In genomic region chr2:67756507-67756906, GRCm38 (mm10) we compare ENCODE assay signal across 23 mouse cellular contexts.
DNase-seq lines count a peak whose midpoint lies in the region; ATAC-seq and TF ChIP-seq lines count a peak whose summit lies in the region.
"Had no signal": no experiment of that assay in that cellular context is flagged by ENCODE, and none has a peak within 500 bp of the region (broad histone marks: within the 10 kb centered on the region; RNA-seq: fewer than 3 reads in every experiment).

No protein-coding gene starts in this region.

- no peak for TF ChIP-seq CTCF in hindbrain, postnatal 0 days (IDR thresholded peaks at IDR 0.05; ENCODE audit: low read depth)

- H3K9ac ChIP-seq in forebrain, embryonic 14.5 days (ENCODE audit: low read length), result no peak overlapping the region
- H3K9ac ChIP-seq in forebrain, embryonic 12.5 days, result no peak overlapping the region
- H3K9ac ChIP-seq in hindbrain, postnatal 0 days (replicated peaks; ENCODE audit: low read length), result no peak overlapping the region
- H3K9ac ChIP-seq: embryonic facial prominence, embryonic 12.5 days; hindbrain, embryonic 13.5 days had no signal

- H3K27me3 ChIP-seq in forebrain, embryonic 14.5 days (replicated peaks; ENCODE audit: control insufficient read depth, insufficient read depth, low read length), result no peaks in the 10 kb centered on the region
- no peaks in the 10 kb centered on the region for H3K27me3 ChIP-seq in forebrain, embryonic 12.5 days
- H3K27me3 ChIP-seq in hindbrain, postnatal 0 days (ENCODE audit: insufficient read depth, low read length), result no peaks in the 10 kb centered on the region
- H3K27me3 ChIP-seq in hindbrain, embryonic 10.5 days (ENCODE audit: insufficient read depth, poor library complexity, severe bottlenecking), result no peaks in the 10 kb centered on the region
- H3K27me3 ChIP-seq: CH12.LX; embryonic facial prominence, embryonic 12.5 days; hindbrain, embryonic 13.5 days; Patski had no signal

- H3K4me1 ChIP-seq in forebrain, embryonic 14.5 days (ENCODE audit: control insufficient read depth, insufficient read depth, low read length), result 0 out of 2 replicates have a peak, but pooled peaks cover 3% of the 10 kb centered on the region
- no peaks in the 10 kb centered on the region; the same call in 1 of the 2 replicates for H3K4me1 ChIP-seq in forebrain, embryonic 12.5 days
- no peaks in the 10 kb centered on the region for H3K4me1 ChIP-seq in hindbrain, postnatal 0 days (ENCODE audit: insufficient read depth, low read length)
- no peaks in the 10 kb centered on the region for H3K4me1 ChIP-seq in hindbrain, embryonic 10.5 days (replicated peaks)
- H3K4me1 ChIP-seq: embryonic facial prominence, embryonic 12.5 days; heart, embryonic 10.5 days had no signal

- no peaks in the 10 kb centered on the region for H3K36me3 ChIP-seq in forebrain, embryonic 14.5 days (ENCODE audit: control insufficient read depth, insufficient read depth, low read length)
- H3K36me3 ChIP-seq in forebrain, embryonic 12.5 days (replicated peaks), result no peaks in the 10 kb centered on the region
- H3K36me3 ChIP-seq in hindbrain, postnatal 0 days (ENCODE audit: insufficient read depth, low read length), result no peaks in the 10 kb centered on the region
- H3K36me3 ChIP-seq in hindbrain, embryonic 10.5 days, result no peaks in the 10 kb centered on the region
- H3K36me3 ChIP-seq: embryonic facial prominence, embryonic 12.5 days; heart, embryonic 10.5 days; hindbrain, embryonic 13.5 days had no signal

- 44% methylated on average over 6 of the region's 6 CpGs for WGBS in forebrain, embryonic 14.5 days
- WGBS in forebrain, embryonic 12.5 days, result 49% methylated on average over 6 of the region's 6 CpGs
- WGBS in hindbrain, postnatal 0 days, result 36% methylated on average over 6 of the region's 6 CpGs
- 79% methylated on average over 6 of the region's 6 CpGs for WGBS in hindbrain, embryonic 10.5 days

- no peak overlapping the region for H3K4me3 ChIP-seq in forebrain, embryonic 14.5 days (ENCODE audit: low read depth, low read length)
- H3K4me3 ChIP-seq in forebrain, embryonic 12.5 days (replicated peaks), result no peak overlapping the region
- H3K4me3 ChIP-seq in hindbrain, postnatal 0 days (ENCODE audit: low read length), result no peak overlapping the region
- no peak overlapping the region for H3K4me3 ChIP-seq in hindbrain, embryonic 10.5 days
- H3K4me3 ChIP-seq: embryonic facial prominence, embryonic 12.5 days; heart, embryonic 10.5 days; hindbrain, embryonic 13.5 days had no signal

- H3K4me2 ChIP-seq in forebrain, embryonic 14.5 days (ENCODE audit: low read length), result no peak overlapping the region
- no peak overlapping the region for H3K4me2 ChIP-seq in forebrain, embryonic 12.5 days
- H3K4me2 ChIP-seq in hindbrain, postnatal 0 days (ENCODE audit: low read depth, low read length), result no peak overlapping the region
- H3K4me2 ChIP-seq: embryonic facial prominence, embryonic 12.5 days; hindbrain, embryonic 13.5 days had no signal

- peak; percentile 34 for DNase-seq in forebrain, embryonic 14.5 days (ENCODE audit: low spot score)
- DNase-seq in hindbrain, postnatal 0 days (ENCODE audit: low spot score), result peak; percentile 23
- no peak for DNase-seq in hindbrain, embryonic 10.5 days (ENCODE audit: low spot score)
- peak; percentile 25 to 34 for DNase-seq in right cerebral cortex, postnatal 10 days (ENCODE audit: low spot score in 2 of 2)
- DNase-seq in right cerebral cortex, postnatal 36 days (ENCODE audit: low spot score in 2 of 2), result no peak
- DNase-seq: adrenal gland, postnatal 25 days; cerebellum, adult 11 months; cerebellum, adult 8-10 months; cerebellum, postnatal 14 days; embryo, embryonic 11 days; gastrocnemius, postnatal 10 days; heart, adult 18-20 months; heart, postnatal 10 days; heart, postnatal 4 days had no signal

- no peak for ATAC-seq in forebrain, embryonic 14.5 days
- no peak for ATAC-seq in forebrain, embryonic 12.5 days (ENCODE audit: low FRiP score)
- no peak for ATAC-seq in hindbrain, postnatal 0 days
- ATAC-seq: activated CD4-positive, CD25-positive, alpha-beta regulatory T cell, adult 4 months; inflammation-experienced regulatory T-cells, adult 6 months; intestine, postnatal 0 days; Patski had no signal

- H3K9me3 ChIP-seq in forebrain, embryonic 14.5 days (replicated peaks; ENCODE audit: control insufficient read depth, low read length), result no peaks in the 10 kb centered on the region
- H3K9me3 ChIP-seq in forebrain, embryonic 12.5 days, result no peaks in the 10 kb centered on the region
- no peaks in the 10 kb centered on the region for H3K9me3 ChIP-seq in hindbrain, postnatal 0 days (ENCODE audit: low read length)
- H3K9me3 ChIP-seq in hindbrain, embryonic 10.5 days, result no peaks in the 10 kb centered on the region
- H3K9me3 ChIP-seq: embryonic facial prominence, embryonic 12.5 days; heart, embryonic 10.5 days; hindbrain, embryonic 13.5 days had no signal

- H3K27ac ChIP-seq in forebrain, embryonic 14.5 days (ENCODE audit: low read depth, low read length), result no peak overlapping the region
- H3K27ac ChIP-seq in forebrain, embryonic 12.5 days, result no peak overlapping the region
- H3K27ac ChIP-seq in hindbrain, postnatal 0 days, result no peak overlapping the region
- H3K27ac ChIP-seq in hindbrain, embryonic 10.5 days, result no peak overlapping the region
- H3K27ac ChIP-seq: embryonic facial prominence, embryonic 12.5 days; heart, embryonic 10.5 days; hindbrain, embryonic 13.5 days had no signal

Comparison
In these comparisons a context has a peak if more than half of its experiments do, and no peak if none do; other contexts are left out.
1. DNase-seq: peak in forebrain, embryonic 14.5 days (single experiment), hindbrain, postnatal 0 days (single experiment) and right cerebral cortex, postnatal 10 days (2 of 2); none in hindbrain, embryonic 10.5 days (single experiment) and right cerebral cortex, postnatal 36 days (0 of 2).